Mouse (Mus musculus) lung, adult 2 months (tissue): ENCODE data around the gene Olfr519.

Source experiments
- CTCF ChIP-seq: fragments of 200-500 bp; IDR thresholded peaks from 2 replicates; pipeline ENCODE4 v1.5.1; 2011; ENCODE audit warnings: mild to moderate bottlenecking, low read length, control low read depth; ENCODE audit not compliant: insufficient read depth
- POLR2A ChIP-seq: fragments of 200-500 bp; IDR thresholded peaks from 2 replicates; pipeline ENCODE4 v1.6.1; 2011; ENCODE audit warnings: low read depth, mild to moderate bottlenecking, control low read depth, low read length, borderline replicate concordance; ENCODE audit errors: extremely low read depth

DNA sequence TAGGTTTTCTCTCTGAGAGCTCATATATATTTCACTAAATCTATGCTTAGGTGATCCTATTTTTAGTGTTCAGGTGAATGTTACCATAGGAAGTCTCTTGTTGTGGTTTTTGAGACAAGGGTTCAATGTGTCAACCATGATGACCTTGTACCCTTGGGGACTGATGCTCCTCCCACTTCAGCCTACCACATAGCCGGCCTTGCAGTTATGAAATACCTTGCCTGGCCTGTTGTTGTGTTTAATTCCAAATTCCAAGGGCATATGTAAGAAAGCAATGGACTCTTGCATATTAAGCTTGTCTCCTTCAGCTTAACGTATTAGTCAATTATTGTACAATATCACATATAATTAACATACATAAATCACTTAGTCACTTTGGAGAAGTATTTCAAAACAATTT, 9.7 kb upstream of the Olfr519 start:
- TF ChIP-seq CTCF (no peak), POLR2A (no peak)
